Mouse (Mus musculus) spleen, postnatal 10 days (tissue): Measurements from ENCODE around the gene Akap13.

ENCODE experiments used
- DNase-seq, 2 experiments: peaks; one replicate each; pipeline ENCODE4 v3.0.0; 2021 to 2022; ENCODE audit warnings: low spot score in 2 of 2

Gene Akap13

DNA sequence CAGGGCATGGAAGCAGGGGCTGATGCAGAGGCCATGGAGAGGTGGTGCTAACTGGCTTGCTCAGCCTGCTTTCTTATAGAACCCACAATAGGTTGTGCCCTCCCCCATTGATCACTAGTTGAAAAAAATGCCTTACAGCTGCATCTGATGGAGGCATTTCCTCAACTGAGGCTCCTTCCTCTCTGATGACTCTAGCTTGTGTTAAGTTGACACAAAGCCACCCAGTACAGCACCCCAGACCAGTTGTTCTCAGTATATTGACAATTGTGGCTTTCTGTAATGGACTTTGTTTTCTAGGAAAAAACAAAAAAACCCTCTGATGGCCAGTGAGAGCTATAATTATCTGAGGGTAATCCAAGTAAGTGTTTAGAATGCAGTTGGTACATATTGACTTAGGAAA is 178.1 kb downstream of the Akap13 start:
- no peak for DNase-seq

DNA sequence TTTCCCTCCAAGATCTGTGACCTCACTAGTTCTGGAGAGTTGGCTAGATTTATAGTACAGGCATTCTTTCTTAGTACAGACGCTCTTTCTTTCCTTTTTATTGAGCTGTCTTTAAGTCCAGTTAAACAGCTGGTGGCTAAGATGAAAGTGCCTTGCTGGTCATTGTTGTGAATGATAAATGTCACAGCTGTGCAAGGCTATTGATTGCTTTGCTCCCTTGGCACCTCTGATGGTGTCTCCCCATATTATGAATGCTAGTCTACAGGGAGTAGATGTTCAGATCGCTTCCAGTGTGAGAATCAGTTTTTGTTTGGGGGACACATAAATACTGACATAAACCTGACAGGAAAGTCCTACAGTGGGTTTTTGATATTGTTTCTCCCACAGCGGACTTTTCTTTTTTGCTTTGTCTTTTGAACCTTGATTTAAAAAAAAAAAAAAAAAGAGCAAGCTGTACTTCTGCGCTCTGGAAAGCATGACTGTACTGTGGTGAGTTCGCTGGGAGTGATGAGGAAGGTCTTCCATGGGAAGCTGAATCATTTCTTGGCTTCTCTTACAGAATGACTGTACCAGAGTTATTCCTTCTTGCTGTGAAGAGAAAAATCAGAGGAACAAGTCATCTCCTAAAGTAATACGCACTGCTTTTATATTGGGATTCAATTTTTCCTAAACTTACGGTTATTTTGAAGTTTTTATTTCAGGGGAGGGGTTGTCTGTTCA is 178.6 kb downstream of the Akap13 start:
- DNase-seq, result no peak

GRCm38 (mm10) chr7:75638769-75639168 is 183.4 kb downstream of the Akap13 start:
- no peak for DNase-seq

DNA sequence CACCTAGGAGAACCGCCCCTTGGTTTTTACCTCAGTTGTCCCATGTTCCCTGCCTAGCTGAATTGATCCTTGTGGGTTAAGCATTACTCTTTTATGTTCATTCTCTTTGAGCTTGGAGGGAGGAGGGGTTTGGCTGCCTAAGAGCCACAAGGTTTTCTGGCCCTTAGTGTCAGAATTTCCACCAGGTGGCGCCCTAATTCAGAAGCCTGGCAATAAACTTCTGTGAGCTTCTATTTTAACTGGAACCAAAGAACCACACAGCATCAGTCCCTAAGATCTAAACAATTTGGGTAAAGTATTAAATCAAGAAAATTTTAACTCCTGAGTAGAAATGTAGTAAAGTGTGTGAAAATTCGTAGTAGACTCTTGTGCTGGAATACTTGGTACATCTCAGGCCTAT is 184.2 kb downstream of the Akap13 start:
- DNase-seq, result peak; percentile 65 to 87

GRCm38 (mm10) chr7:75640074-75640473 is 184.7 kb downstream of the Akap13 start:
- DNase-seq, result no peak

- no peak for DNase-seq
Observed at GRCm38 (mm10) chr7:75640671-75641070, 185.3 kb downstream of the Akap13 start.

DNA sequence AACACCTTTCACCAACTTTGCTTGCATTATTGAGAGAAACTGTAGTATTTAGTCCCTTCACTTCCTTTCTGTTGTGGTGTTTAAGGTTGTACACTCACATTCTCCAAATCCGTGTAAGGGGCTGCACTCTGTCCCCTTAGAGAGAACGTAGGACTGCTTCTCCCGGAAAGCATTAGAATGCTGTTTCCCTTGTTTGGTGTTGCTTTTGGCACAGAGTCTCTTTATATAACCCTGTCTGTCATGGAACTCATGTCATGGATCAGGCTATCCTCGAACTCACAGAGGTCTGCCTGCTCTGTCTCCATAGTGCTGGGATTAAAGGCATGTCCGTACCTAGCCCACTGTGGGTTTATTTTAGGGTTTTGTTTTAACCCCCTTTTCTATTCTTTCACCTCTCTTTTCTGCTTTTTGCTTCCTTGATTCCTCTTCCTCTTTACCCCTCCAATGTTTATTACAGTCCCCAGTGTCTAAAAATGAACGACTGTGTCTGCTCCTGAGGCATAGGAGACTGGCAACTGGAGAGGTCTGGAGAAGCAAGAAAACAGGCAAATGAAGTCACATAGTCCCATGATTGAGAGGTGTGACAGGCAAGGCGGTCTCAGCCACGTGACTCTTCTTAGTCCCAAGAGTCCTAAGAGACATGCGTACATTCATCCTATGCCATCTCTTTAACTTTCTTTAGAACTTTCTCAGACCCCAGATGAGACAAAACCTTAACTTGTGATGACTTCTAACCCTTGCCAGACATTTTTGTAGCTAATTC is 186.3 kb downstream of the Akap13 start:
- DNase-seq, result no peak

DNA sequence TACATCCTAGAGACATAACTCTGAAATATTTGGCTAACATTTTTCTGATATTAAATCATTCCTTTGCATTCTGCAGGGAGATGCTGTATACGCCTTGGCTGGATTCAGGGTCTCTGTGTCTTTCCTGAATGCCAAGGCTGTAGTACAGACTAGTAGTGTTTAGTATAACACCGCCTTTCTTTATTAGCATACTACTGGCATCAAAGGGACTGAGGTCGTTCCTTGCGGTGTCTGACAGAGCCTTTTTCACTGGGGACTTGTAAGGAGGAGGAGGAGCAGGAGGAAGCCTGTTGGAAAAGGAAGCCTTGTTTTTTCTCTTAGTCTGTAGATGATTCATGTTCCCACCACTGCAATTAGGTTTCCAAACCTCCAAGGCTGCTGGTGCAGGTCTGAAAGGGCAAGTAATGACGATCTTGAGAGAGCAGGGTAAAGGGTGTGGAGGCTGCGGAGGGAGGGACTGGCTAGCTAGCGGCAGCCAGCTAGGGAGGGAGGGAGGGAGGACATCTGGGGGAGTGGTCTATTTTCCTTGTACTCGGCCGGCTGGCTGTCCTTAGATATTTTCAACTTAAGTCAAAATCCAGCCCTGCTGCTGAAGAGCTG is 186.9 kb downstream of the Akap13 start:
- no peak for DNase-seq

DNA sequence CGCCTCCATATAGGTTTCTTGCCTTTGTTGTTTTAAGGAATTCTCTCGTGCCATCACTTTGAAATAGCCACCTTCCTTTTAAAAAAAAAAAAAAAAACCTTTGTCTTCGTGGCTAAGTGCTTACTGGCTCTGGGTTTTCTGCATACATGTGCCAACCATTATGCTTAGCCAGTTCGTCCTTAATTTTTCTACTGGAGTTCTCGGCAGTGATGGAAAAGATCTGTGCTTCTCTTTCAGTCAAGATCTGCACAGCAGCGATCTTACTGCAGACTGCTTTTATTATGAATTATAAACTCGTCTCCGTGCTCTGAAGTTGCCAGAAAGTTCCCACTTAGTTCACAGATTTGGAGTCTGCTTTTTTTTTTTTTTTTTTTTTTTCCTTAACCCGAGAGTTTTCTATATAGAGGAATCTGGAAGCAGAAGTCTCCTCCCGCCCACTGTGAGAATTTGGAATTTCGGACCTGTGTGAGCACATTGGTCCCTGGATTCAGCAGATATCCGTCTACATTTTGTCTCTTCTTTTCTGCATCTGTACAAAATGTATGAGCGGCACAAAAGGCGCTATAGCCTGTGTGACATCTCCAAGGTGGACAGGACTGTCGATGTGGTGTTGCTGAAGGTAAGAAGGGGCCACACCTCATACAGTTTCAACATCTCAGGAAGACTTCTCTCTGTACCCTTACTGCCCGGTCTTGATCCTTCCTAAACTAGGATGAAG is 187.7 kb downstream of the Akap13 start:
- DNase-seq, result no peak

DNA sequence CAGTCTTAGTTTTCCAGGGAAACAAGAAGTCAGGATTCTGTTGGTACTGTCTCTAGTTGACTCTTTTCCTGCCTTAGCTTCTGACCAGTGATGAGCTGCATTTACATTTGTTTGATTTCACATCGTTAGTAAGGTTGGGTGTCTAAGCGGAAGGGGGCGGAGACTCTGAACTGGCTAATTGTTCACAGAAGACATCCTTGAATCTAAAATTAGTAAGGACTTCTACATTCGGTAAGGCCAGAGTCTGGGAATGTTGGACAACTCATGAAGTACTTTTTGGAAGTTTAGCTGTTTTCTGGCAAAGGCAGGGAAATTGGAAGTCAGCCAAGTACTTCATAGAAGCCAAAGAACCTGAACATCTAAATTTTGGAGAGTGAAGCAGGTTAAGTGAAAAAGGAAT is 188.7 kb downstream of the Akap13 start:
- no peak for DNase-seq

GRCm38 (mm10) chr7:75644585-75644984 is 189.3 kb downstream of the Akap13 start:
- no peak for DNase-seq

- no peak for DNase-seq
Observed at GRCm38 (mm10) chr7:75645156-75645933, 190.0 kb downstream of the Akap13 start.

DNA sequence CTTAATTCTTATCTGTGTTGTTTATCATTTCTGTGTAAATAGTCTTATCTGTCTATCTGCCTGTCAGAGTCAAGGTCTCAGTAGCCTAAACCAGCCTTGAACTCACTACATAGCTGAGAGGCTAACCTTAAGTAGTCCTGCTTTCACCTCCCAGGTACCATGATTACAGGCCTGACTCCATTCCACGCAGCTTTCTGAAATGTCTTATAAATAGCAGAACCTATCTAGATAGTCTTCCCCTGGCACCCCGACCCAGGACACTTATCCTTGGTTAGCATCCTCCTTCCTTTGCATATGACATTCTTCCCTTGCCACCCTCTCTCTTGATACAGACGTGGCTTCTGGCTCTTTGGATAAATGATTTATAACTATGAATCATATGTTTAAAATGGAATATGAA is 192.7 kb downstream of the Akap13 start:
- no peak for DNase-seq

GRCm38 (mm10) chr7:75648961-75649360 is 193.6 kb downstream of the Akap13 start:
- DNase-seq, result no peak

DNA sequence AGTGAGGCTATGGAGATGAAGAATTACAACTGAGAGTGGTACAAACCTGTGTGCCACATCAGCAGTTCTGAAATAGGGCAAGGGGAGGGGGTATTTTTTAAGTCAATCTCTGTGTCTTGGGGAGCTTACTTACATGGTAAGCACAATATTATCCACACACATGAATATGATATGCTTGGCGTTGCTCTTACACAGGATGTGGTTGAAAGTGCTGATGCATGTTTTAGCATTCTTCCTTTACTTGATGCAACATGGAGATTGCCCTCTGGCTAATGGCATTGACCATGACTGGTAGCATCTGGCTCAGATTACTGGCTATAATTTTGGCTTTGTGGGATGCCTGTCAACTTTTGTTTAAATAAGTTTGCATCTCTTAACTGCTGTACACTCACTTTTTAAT is 194.6 kb downstream of the Akap13 start:
- DNase-seq, result no peak

DNA sequence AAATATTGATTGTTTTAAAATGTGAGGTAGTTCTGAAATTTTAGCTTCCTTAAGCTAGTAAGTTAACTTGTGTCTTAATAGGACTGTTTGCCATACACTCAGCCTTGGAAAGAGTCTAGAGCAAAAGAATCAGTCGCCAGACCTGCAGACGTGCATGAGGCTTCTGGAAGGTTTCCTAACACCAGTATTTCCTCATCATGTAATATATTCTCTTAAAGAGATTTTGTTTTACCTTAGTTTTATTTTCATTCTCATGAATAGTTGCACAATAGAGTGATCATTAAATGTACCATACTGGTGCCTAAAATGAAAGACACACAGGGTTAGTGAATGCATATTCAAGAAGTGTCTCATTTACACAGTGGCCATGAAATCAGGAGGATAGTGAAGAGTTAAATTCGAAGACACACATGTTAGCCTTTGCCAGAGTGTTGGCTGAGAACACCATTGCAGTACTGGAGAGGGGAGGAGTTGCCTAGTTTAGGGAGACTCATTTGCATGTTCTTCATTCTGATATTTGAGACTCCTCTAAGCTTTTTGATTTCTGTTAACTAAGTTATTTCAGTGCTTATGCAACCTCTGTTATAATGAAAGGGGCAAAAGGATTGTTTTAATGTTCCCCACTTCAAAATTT is 198.5 kb downstream of the Akap13 start:
- no peak for DNase-seq

DNA sequence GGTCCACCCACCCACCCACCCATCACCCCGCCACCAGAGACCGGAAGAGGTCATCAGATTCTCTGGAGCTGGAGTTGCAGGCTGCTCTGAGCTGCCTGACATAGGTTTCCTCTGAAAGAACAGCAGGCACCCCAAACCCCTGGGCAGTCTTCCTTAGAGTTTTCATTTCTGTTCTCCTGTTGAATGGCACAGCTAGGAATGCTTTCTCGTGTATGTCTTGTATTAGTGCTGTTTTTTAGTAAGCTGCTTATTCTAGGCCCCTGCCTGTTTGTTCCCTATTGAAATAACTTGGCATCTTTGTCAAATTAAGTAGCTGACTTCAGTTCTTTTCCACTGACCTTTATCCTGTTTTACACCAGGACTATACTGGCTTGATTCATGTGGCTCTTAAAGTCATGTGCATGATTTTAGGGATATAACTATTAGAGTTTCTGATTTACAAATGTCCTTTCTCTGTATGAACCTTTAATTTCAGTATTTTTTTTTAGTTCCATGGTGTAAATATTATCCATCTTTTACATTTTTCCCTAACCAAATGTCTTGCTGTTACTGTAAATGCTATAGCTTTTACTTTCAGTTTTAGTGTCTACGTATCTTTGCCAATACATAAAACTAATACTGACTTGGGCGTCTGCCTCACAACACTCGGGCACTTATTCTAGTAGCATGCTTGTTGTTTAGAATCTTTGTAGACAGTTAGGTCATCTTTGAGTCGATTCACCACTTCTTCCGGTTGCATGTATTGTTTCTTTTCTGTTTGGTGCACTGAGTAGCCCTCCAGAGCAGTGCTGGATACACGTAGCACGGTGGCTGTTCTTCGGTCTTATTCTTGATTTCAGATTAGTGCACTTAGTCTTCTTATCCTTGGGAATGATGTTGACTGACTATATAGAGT is 200.1 kb downstream of the Akap13 start:
- no peak for DNase-seq

- DNase-seq, result no peak
Observed at GRCm38 (mm10) chr7:75656297-75656852, 201.0 kb downstream of the Akap13 start.

- DNase-seq, result no peak
Observed at GRCm38 (mm10) chr7:75656896-75657295, 201.6 kb downstream of the Akap13 start.

DNA sequence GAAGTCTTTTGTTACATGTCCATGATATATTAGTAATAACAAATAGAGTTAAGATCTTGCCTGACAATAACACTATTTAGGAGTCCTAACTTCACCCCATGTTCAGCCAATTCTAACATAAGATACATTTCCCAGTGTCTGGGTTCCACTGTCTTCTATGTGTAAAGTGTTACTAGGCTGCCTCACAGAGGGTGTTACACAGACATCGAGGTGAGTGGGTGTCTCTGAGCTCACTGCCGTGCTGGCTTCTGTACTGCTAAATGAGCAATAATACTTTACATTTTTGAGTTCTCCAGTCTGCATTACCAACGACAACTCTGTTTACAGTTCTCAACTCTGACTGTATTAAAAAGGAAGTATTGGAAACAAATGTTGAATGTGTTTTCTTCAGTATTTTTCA is 209.1 kb downstream of the Akap13 start:
- no peak for DNase-seq
